Mouse (Mus musculus): ENCODE measurements around the gene Sik2.
A peak's percentile ranks its signal among the peaks of the same experiment; 100 is the strongest.

Sik2 gene

DNA sequence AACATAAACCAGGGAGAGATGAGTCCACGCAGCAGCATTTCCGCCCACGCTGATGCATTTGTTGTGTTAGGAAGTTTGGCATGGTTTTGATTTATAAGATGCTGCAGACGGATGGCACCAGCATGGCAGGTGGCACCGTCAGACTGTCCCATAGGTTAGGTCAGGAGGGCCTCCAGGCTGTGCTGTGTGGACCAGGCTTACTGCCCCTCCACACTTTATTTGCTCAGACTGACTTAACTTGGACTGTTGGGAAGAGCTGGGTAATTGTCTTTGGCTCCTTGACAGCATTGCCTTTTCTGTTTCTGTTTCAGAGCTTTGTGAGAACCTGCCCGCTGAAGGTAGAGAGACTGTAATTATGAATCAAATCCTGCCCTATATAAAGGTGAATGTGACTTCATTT lies 141.9 kb downstream of the Sik2 start:
- DNase-seq (ENCODE audit: extremely low spot score) = no peak

DNA sequence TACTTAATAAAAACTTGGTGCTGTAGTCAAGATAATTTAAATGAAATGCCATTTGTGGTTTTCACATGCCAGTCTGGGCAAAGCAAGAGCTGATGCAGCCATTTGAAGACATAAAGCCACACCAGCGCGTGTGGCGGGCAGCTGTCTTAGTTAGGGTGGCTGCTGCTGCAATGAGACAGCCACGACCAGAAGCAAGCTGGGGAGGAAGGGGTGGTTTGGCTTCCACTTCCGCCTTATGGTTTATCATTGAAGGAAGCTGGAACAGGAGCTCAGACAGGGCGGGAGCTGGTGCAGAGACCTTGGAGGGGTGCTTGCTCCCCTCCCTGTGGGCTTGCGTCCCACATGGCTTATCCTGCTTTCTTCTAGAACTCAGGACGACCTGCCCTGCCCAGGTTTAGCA lies 143.1 kb downstream of the Sik2 start:
- DNase-seq (ENCODE audit: extremely low spot score) = no peak

DNA sequence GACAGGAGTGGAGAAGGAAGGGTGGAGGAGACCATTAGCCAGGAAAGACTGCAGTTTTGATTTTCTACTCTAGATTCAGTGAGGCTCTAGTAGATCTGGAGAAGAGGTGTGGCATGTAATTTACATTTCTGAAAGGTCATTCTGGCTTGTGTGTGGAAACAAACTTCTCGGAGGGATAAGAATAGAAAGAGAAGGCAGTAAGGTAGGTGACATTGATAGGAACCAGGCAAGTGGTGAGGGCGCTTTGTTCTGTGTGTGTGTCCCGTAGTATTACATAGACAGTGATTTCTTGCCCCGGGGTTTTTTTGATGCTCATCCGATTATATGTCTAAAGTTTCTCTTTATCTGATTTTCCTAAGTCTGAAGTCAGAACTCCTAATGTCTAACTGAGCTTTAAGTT lies 144.0 kb downstream of the Sik2 start:
- no peak for DNase-seq (ENCODE audit: extremely low spot score)

DNA sequence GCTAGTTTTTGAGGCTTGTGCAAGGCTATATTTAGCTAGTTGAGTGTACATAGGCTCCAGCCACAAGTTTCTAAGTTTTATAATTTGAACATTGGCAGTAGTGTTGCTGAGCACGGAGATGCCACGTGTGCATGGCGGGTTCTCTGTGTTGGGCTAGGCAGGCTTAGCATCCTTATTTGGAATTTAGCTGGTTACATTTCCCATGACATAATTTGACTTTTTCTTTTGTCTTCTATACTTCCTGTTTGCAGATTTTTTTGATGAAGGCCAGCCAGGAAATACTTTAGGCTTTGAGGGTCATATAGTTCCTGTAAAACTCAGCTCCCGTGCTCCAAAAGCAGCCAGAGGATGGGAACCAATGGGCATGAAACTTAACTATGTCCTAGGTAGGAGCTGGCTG lies 145.0 kb downstream of the Sik2 start:
- no peak for DNase-seq (ENCODE audit: extremely low spot score)

DNA sequence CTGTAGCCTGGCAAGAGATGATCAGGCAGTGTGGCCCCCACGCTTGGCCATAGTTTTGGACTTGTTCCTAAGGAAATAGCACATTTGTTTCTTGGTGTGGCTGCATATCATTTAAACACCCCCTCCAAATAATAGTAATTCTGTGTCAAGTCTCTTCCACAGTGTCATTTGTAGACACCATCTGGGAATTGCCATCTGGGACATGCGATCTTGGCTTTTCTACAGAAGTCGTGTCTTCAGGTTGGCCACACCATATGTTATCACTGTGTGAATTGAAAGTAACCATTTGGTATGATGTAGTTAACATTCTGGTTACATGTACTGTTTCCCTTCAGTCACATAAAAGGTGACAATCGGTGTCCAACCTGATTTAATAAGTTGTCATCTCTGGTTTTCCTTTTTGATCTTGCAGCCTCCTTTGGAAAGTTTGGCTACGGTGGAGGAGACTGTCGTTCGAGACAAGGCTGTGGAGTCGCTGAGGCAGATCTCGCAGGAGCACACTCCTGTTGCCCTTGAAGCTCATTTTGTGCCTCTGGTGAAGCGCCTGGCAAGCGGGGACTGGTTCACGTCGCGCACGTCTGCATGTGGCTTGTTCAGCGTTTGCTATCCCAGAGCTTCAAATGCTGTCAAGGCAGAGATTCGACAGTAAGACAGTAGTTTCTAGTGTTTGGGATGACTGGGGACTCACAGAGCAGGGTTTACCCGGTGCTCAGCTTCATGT lies 147.6 kb downstream of the Sik2 start:
- no peak for DNase-seq (ENCODE audit: extremely low spot score)

DNA sequence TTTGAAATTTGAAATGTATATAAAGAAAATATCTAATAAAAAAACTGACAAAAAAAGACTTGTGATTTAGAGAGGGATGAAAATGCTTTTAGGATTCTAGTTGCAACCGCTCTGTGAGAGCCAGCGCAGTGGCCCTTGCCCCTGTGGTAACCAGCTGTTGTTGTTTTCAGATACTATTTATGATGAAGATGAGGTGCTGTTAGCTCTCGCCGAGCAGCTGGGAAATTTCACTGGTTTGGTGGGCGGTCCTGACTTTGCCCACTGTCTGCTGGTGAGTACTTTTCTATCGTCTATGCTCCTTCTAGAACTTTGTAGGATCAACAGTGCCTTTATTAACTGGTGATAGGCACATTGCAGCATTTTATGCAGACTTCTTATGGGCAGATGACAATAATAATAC lies 150.2 kb downstream of the Sik2 start:
- no peak for DNase-seq (ENCODE audit: extremely low spot score)

DNA sequence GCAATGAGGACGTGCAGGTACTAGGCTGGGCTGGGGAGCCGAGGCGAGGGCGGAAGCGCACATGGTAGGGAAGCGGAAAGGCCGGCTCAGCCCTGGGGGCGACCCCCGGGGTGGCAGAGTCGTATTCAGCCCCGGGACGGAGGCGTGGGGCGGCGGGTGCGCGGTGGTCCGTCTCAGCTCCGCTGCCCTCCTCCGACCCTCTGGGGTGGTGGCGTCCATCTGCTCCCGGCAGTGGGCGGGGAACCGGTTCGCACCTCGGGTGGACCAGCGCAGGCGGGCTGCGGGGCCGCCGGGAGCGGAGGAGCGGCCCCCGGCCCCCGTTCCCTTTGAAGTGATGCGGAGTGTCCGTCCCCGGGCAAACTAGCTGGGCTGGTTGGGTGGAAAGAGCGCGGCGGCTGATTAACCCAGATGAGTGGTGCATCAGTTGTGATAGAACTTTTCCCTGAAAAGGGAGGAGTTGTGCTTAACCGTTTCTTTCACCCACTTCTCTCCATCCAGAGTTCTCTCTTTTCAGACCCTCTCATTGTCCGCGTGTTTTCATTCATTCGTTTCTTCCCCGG lies 151.7 kb downstream of the Sik2 start:
- no peak for DNase-seq (ENCODE audit: extremely low spot score)

DNA sequence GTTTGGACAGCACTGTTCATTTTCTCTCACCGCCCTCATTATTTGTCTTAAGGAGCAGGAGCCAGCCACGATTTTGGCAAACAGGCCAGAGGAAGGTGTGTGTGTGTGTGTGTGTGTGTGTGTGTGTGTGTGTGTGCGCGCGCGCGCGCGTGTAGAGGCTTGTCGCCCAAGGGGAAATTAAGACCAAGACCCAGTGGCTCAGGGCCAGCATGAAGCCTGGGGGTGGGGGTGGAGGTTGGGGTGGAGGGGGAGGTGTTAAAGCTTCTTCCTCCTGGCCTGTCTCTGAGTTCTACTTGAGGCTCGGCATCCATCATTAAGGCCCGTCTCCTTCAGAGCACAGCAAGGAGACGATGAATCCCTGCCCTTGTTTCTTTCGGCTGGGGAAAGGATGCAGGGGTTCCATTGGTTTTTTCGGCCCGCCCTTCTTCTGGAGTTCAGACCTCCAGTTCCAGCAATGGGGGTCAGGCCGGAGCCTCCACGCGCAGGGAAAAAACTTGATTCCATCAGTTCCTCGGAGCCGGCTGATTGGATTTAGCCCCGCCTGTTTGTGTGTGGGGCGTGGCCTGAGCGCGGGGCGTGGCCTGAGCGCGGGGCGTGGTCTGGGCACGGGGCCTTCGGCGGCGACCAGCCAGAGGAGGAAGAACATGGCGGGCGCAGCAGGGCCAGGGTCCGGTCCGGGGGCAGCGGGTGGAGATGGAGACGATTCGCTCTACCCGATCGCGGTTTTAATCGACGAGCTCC lies 152.4 kb downstream of the Sik2 start:
- peak; percentile 99 for DNase-seq (ENCODE audit: extremely low spot score)

DNA sequence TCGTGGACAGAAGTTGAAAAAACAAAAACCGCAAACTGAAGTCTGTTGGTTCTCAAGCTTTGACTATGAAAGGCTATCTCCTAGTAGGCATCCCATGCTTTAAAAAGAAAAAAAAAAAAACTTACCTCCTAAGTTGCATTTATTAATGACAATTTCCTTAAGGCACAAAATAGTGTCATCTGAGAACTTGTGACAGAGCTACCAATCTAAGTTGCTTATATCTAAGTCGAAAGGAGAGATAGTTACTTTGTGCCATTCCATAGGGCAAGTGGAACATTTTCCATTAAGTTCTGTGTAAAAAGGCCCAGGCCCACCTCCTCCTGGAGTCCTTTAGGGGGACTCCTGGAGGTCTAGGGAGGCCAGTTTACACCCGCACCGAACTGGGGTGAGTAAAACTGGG lies 153.1 kb downstream of the Sik2 start:
- DNase-seq (ENCODE audit: extremely low spot score) = no peak

DNA sequence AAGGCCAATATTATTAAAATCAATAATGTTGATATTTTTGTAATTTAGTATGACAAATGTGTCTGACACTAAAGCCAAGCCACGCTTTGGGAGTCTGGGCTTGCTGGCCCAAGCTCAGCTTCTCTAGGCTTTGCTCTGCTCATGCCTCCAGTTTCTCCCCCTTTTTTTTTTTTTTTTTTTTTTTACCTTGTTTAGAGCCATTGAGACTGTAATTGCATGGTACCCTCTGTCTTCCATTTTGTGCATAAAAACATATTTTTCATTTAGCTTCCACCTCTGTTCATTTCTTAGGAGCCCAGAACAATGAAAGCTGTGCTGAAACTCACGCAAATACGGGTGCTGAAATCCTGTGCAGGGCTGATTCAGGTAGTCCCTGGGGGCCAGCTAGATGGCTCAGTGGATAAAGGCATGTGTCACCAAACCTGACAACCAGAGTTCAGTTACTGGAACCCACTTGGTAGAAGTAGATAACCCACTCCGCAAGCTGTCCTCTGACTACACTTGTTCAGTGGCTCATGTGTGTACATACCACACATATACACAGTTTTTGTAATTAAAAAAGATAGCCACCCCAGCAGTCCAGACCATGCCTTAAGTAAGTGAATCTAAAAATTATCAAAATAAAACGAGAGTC lies 153.6 kb downstream of the Sik2 start:
- no peak for DNase-seq (ENCODE audit: extremely low spot score)

DNA sequence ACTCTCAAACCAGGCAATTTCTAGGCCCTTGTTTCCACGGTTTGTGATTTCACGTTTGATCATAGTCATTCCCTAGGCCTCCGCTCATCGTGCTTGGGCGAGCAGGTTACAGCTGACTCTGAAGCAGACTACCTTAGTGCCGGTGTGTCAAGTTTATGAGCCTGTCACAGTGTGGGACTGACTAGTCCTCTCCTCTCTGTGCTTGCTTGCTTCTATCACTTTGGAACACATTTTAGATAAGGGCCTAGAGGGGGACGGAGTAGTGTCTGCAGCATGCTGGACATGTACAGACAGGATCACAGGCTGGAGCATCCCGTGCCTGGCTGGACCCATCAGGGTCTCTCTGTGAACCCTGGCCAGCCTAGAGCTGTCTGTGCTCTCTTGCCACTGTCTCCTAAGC lies 154.5 kb downstream of the Sik2 start:
- DNase-seq (ENCODE audit: extremely low spot score) = peak; percentile 26

DNA sequence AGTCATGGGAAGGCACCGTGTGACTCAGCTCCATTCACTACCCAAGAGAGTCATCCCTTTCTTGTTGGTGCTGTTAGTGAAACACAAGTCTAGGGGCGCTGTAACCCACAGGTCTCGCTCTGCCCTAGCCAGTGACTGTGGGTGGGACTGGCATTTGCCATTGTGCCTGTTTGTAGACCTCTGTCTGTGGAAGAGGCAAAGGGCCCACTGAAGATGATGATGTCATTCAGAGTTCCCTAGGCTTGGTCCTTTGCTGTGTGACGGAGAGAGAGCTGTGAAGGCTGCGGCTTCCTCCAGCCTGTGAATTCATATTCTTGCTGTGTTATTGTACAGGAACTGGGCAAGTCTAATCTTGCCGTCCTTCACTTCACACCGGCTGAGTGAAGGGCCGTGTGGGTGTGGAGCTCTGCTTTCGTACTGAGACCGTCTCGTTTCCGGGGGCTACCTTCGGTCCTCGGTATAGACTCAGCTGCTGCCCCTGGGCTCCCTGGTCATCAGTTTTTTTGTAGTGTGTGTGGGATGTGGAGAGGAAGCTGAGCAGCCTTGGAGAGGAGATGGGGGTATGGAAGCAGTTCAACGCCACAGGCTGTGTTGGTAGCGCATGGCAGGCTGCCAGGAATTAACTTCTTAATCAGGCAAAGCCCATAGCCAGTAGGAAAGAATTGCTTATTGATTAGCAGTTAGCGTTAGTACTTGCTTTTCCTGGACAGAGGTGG lies 156.1 kb downstream of the Sik2 start:
- DNase-seq (ENCODE audit: extremely low spot score) = no peak

DNA sequence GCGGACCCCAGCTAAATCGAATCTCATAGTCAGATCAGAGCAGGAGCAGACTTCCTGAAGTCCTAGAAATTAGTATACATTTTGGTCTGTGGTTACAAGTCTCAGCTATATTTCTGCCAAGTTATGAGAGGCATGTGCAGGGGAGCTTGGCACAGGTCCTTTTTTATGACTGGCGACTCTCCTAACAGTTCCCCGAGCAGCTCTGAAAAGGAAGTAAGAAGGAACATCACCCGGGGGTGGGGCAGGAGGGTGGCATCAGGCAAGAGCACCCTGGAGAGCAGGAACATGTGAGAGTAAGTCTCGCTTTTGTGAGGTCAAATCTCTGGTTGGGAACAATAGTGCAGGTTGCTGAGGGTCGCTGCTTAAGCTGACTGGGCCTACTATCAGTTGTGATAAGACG lies 158.2 kb downstream of the Sik2 start:
- no peak for DNase-seq (ENCODE audit: extremely low spot score)

DNA sequence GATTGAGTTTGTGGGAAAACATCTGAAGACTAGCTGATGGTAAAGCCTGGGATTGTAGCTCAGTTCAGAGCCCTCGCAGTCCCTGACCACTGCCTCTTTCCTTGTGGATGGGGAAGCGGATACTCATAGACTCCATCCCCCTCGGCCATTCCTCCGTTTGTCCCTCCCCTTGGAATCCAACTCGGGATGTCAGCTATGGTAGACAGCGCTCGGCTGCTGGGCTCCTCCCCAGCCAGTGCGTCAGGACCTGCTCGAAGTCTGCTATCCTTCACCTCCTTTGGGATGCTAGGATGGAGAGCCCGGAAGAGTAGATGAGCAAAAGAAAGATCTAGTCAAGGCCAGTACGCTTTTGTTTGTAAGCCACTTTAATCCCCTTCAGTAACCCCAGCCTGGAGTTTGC lies 158.6 kb downstream of the Sik2 start:
- DNase-seq (ENCODE audit: extremely low spot score) = no peak

DNA sequence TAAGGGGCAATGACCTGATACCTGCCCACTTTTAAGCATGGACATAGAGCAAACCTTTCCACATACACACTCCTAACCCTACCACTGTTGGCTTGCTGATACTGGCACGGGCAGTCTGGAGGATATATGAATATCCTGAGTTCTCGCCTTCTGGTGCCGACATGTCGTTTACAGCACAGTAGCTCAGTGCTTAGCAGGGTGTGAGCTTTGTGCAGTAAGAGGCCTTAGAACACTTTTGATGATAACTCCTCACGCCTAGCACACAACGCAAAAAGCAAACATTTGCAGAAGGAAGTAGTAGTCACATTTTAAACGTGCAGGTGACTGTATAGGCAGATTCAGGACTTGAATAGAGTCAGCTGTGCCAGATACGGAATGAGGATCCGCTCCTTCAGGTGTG lies 159.1 kb downstream of the Sik2 start:
- DNase-seq (ENCODE audit: extremely low spot score) = no peak

DNA sequence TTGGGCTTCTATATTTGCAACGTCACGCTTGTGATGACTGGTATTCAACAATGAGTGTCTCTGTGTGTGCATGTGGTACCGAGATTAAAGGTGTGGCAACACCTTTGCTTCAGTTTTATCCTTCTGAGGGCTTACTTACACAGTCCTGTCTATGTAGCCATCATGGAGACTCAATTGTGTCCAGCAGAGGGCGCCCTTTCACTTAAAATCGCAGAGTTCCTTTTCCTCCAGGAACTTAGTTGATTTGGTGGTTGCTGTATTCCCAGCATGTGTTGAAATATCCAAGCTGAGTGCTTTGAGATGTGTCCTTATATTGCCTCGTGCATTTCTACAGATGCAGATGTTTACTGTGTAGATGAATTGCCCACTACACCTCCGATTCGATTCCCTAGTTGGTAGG lies 159.6 kb downstream of the Sik2 start:
- peak; percentile 82 for DNase-seq (ENCODE audit: extremely low spot score)

DNA sequence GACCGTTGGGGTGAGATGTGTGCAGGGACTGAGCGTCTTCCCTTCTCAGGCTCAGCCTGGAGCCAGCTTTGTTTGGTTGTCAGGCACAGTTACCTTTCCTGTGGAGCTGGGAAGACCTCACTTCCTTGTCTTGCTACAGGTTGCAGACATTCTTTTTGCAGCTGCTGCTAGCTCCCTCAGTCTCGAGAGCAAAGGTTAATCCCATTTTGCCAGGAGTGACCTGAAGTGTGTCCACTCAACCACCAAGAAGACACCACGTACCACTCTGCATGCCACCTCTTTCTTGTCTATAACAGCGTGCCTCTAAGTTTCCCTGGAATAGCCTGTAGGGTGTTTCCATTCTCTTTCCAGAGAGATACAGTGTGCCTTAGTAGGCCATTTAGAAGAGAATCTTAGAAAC lies 160.1 kb downstream of the Sik2 start:
- no peak for DNase-seq (ENCODE audit: extremely low spot score)

DNA sequence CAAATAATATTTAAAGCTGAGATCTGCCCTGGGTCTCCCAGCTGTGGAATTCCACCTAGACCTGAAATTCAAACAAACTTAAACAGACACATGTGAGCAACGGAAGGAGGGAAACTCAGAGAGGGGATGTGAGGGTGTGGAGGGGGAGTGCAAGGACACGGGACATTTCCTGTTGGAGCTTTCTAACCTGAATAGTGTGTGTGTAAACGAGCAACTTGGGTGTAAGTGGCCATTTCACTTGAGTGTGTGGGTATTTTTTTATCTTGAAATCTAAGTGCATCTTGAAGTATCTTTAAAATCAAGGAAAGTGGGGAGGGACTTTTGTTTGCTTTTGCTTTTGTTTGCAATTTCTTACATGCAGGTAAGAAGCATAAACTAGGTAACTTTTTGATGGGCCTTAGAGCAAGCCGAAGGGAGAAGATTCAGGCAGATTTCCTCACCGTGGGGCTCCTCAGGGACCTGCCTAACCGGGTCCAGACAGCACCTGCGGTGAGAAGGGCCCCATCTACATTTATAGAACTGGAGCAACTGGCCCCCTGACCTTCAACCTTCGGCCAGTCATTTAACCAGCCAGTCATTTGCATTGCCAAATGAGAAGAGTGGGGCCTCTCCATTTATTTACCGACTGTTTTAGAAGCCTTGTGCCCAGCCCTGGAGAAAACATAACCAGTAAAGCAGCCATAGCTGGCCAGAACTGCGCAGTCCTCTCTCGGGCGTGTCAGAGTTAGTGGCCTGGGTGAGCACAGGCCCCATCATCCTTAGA lies 161.1 kb downstream of the Sik2 start:
- DNase-seq (ENCODE audit: extremely low spot score) = no peak

DNA sequence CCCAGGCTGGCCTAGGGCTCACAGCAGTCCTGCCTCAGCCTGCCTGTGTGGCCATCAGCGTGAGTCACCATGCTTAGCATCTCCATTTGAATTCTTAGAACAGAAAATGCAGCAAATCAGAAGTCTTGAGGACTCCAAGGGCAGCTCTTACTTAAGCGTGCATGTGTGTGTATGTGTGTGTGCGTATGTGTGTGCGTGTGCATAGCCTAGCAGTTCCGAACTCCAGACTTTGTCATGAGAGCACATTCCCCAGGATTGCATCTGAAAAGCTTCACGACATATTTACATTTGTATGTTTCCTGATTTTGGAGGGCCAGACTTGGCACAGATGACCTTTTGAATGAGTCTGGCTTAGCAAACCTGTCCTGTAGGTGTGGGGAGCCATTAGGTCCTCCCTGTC lies 161.7 kb downstream of the Sik2 start:
- no peak for DNase-seq (ENCODE audit: extremely low spot score)

DNA sequence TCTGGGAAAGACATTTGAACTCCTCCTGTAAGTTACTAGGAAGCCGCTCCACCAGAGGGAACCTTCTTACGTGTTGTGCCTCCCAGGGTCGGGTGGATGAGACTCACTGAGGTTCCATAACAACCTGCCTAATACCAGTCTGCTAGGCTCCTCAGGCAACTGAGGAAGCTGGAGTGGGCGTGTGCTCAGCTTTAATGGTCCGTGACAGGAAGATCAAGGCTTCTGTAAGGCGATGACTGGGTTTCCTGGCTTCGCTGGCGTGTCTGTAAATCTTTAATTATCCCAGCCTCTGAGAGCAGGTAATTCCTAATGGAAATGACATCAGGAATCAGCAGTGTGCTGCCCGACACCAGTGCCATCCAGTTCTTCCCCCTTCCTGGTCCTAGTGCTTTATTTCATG lies 163.3 kb downstream of the Sik2 start:
- no peak for DNase-seq (ENCODE audit: extremely low spot score)

DNA sequence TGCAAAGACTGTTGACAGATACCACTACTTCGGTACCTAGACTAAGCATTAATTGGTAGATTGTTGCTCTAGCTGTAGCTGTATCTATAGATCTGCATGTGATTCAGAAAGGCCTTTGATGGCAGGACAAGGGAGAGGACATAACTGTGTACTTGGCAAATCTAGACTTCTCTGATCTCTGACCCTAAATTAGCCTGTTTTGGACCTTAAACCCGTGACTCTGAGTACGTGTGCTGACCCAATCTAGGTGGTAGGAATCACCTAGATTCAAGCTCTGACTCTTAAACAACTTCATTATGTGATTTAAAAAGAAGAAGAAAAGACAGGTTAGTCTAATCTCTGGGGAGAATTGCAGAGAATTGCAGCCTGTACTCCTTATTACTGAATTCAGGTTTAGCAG lies 163.8 kb downstream of the Sik2 start, which contains the start of gene Ppp2r1b:
Gene Ppp2r1b, plus strand, starts transcription at position 221 of the 400 bp plus-strand sequence.
- DNase-seq (ENCODE audit: extremely low spot score) = no peak

All from embryo, embryonic 9.5 days (tissue).